Mouse (Mus musculus) forebrain, embryonic 12.5 days (tissue): ENCODE measurements around the gene Upk3a. TPM values are rescaled to one million over a fixed set of nuclear protein-coding genes. Genes with fewer than 3 reads are reported as not detected.

ENCODE experiments used
- ATAC-seq: fragments of 200-750 bp; cut with Nextera tagmentation; 2 replicates; pipeline ENCODE4 v1.8.0; 2017; ENCODE audit warnings: moderate TSS enrichment; ENCODE audit not compliant: low FRiP score
- H3K27ac ChIP-seq: fragments of 300-500 bp; sonication (generic); 2 replicates; pipeline ENCODE4 v1.5.1; 2016; ENCODE audit warnings: mild to moderate bottlenecking
- H3K27me3 ChIP-seq: fragments of 300-500 bp; sonication (generic); 2 replicates; pipeline ENCODE4 v1.6.1; 2016; ENCODE audit warnings: mild to moderate bottlenecking
- H3K36me3 ChIP-seq: fragments of 300-500 bp; sonication (generic); replicated peaks from 2 replicates; pipeline ENCODE4 v1.6.1; 2016; ENCODE audit warnings: mild to moderate bottlenecking
- H3K4me1 ChIP-seq: fragments of 300-500 bp; sonication (generic); 2 replicates; pipeline ENCODE4 v1.6.1; 2016
- H3K4me2 ChIP-seq: fragments of 300-500 bp; sonication (generic); 2 replicates; pipeline ENCODE4 v1.6.1; 2016; ENCODE audit warnings: mild to moderate bottlenecking, moderate library complexity
- H3K4me3 ChIP-seq: fragments of 300-500 bp; sonication (generic); replicated peaks from 2 replicates; pipeline ENCODE4 v1.5.1; 2016; ENCODE audit warnings: mild to moderate bottlenecking
- H3K9ac ChIP-seq: fragments of 300-500 bp; sonication (generic); 2 replicates; pipeline ENCODE4 v1.6.1; 2016; ENCODE audit warnings: mild to moderate bottlenecking
- H3K9me3 ChIP-seq: fragments of 300-500 bp; sonication (generic); 2 replicates; pipeline ENCODE4 v1.6.1; 2016
- WGBS: fragments of 180-500 bp; shearing (Covaris S2); methylation state at CpG from one replicate; pipeline ENCODE4 v1.1.7; 2016; 5-methylcytosine and 5-hydroxymethylcytosine counted together
- polyA plus RNA-seq: library from polyadenylated mRNA; unstranded; fragments of >200 nt; fragmentation: Nextera tagmentation; extraction: Ambion mirVana; gene quantifications from 2 replicates; pipeline ENCODE4 v1.2.1, GENCODE M21; 2016

Upk3a gene
- 0.24 TPM in 1 of 2 replicates, not detected in the other for polyA plus RNA-seq

- 5% methylated on average over 21 of the region's 21 CpGs for WGBS
- H3K4me3 ChIP-seq = no peak within 1 kb of the TSS
- ATAC-seq = peak; percentile 20; the same call in 1 of the 2 replicates
Observed at GRCm38 (mm10) chr15:85016951-85017664, at the start of gene Upk3a. Gene Upk3a, plus strand, starts transcription at chr15:85017141.

GRCm38 (mm10) chr15:84968534-84968933 is 48.4 kb upstream of the Upk3a start:
- H3K9ac ChIP-seq = no peak overlapping the region
- H3K36me3 ChIP-seq = peaks cover 6% of the 10 kb centered on the region; the same call in 1 of the 2 replicates
- H3K9me3 ChIP-seq = no peaks in the 10 kb centered on the region
- peaks cover 8% of the 10 kb centered on the region for H3K4me1 ChIP-seq
- ATAC-seq = no peak
- no peak overlapping the region for H3K4me2 ChIP-seq
- H3K27ac ChIP-seq = no peak overlapping the region
- no peaks in the 10 kb centered on the region for H3K27me3 ChIP-seq
- no peak overlapping the region for H3K4me3 ChIP-seq
- WGBS = 91% methylated on average over 4 of the region's 4 CpGs

More at GRCm38 (mm10) chr15:85016951-85017664, at the start of gene Upk3a:
- Histone ChIP-seq H3K9me3 (no peaks in the 10 kb centered on the region), H3K4me2 (peak within 1 kb of the TSS; percentile 39), H3K4me1 (peaks cover 14% of the 10 kb centered on the region), H3K27me3 (peaks cover 22% of the 10 kb centered on the region), H3K36me3 (no peaks in the 10 kb centered on the region), H3K9ac (no peak within 1 kb of the TSS), H3K27ac (no peak within 1 kb of the TSS)

GRCm38 (mm10) chr15:84972860-84973543 is 43.9 kb upstream of the Upk3a start:
- Histone ChIP-seq H3K27ac (no peak overlapping the region), H3K27me3 (no peaks in the 10 kb centered on the region), H3K4me3 (no peak overlapping the region), H3K36me3 (peaks cover 6% of the 10 kb centered on the region; the same call in 1 of the 2 replicates), H3K9me3 (no peaks in the 10 kb centered on the region), H3K4me2 (no peak overlapping the region), H3K9ac (peak overlapping the region; percentile 0; the same call in 1 of the 2 replicates), H3K4me1 (peaks cover 40% of the 10 kb centered on the region)
- WGBS = 44% methylated on average over 8 of the region's 8 CpGs
- no peak for ATAC-seq

GRCm38 (mm10) chr15:84973544-84973871 is 43.4 kb upstream of the Upk3a start:
- Histone ChIP-seq H3K9ac (peak overlapping the region; percentile 0; the same call in 1 of the 2 replicates), H3K9me3 (no peaks in the 10 kb centered on the region), H3K27ac (no peak overlapping the region), H3K4me3 (no peak overlapping the region), H3K4me1 (peaks cover 40% of the 10 kb centered on the region), H3K4me2 (no peak overlapping the region), H3K27me3 (no peaks in the 10 kb centered on the region), H3K36me3 (peaks cover 6% of the 10 kb centered on the region; the same call in 1 of the 2 replicates)
- no peak for ATAC-seq
- WGBS = 14% methylated on average over 3 of the region's 3 CpGs

GRCm38 (mm10) chr15:84975729-84976128 is 41.2 kb upstream of the Upk3a start:
- no peaks in the 10 kb centered on the region for H3K27me3 ChIP-seq
- H3K4me3 ChIP-seq = no peak overlapping the region
- no peak overlapping the region for H3K4me2 ChIP-seq
- no peak overlapping the region for H3K27ac ChIP-seq
- peaks cover 40% of the 10 kb centered on the region for H3K4me1 ChIP-seq
- H3K9me3 ChIP-seq = no peaks in the 10 kb centered on the region
- ATAC-seq = no peak
- no peaks in the 10 kb centered on the region; the same call in 1 of the 2 replicates for H3K36me3 ChIP-seq
- 45% methylated on average over 4 of the region's 4 CpGs for WGBS
- no peak overlapping the region for H3K9ac ChIP-seq

- 93% methylated on average over 9 of the region's 9 CpGs for WGBS
- H3K4me1 ChIP-seq = peaks cover 37% of the 10 kb centered on the region
- no peak overlapping the region for H3K4me2 ChIP-seq
- H3K27me3 ChIP-seq = no peaks in the 10 kb centered on the region
- no peaks in the 10 kb centered on the region for H3K9me3 ChIP-seq
- ATAC-seq = no peak
- no peaks in the 10 kb centered on the region; the same call in 1 of the 2 replicates for H3K36me3 ChIP-seq
- H3K9ac ChIP-seq = no peak overlapping the region
- H3K27ac ChIP-seq = no peak overlapping the region
- no peak overlapping the region for H3K4me3 ChIP-seq
Observed at GRCm38 (mm10) chr15:84981609-84982313, 35.2 kb upstream of the Upk3a start.

- no peak for ATAC-seq
- peaks cover 35% of the 10 kb centered on the region for H3K4me1 ChIP-seq
- no peak overlapping the region for H3K27ac ChIP-seq
- WGBS = 79% methylated on average over 3 of the region's 3 CpGs
- no peak overlapping the region for H3K4me3 ChIP-seq
- H3K36me3 ChIP-seq = no peaks in the 10 kb centered on the region; the same call in 1 of the 2 replicates
- no peak overlapping the region for H3K9ac ChIP-seq
- H3K4me2 ChIP-seq = no peak overlapping the region
- H3K9me3 ChIP-seq = no peaks in the 10 kb centered on the region
- no peaks in the 10 kb centered on the region for H3K27me3 ChIP-seq
Observed at GRCm38 (mm10) chr15:84982888-84983287, 34.1 kb upstream of the Upk3a start.

GRCm38 (mm10) chr15:84983721-84984120 is 33.2 kb upstream of the Upk3a start:
- no peak for ATAC-seq
- Histone ChIP-seq H3K36me3 (no peaks in the 10 kb centered on the region; the same call in 1 of the 2 replicates), H3K27me3 (peaks cover 2% of the 10 kb centered on the region; the same call in 1 of the 2 replicates), H3K4me3 (no peak overlapping the region), H3K9me3 (no peaks in the 10 kb centered on the region), H3K9ac (no peak overlapping the region), H3K4me2 (no peak overlapping the region), H3K27ac (no peak overlapping the region), H3K4me1 (peaks cover 40% of the 10 kb centered on the region)
- 86% methylated on average over 7 of the region's 7 CpGs for WGBS

GRCm38 (mm10) chr15:84985516-84986160 is 31.3 kb upstream of the Upk3a start:
- 89% methylated on average over 12 of the region's 12 CpGs for WGBS
- ATAC-seq = no peak
- Histone ChIP-seq H3K27me3 (peaks cover 8% of the 10 kb centered on the region; the same call in 1 of the 2 replicates), H3K4me2 (peak overlapping the region; percentile 70), H3K27ac (no peak overlapping the region), H3K9me3 (no peaks in the 10 kb centered on the region), H3K36me3 (no peaks in the 10 kb centered on the region), H3K4me1 (peaks cover 40% of the 10 kb centered on the region), H3K4me3 (no peak overlapping the region), H3K9ac (no peak overlapping the region)

- 65% methylated on average over 4 of the region's 4 CpGs for WGBS
- H3K9ac ChIP-seq = peak overlapping the region; percentile 92
- H3K27ac ChIP-seq = no peak overlapping the region
- H3K4me1 ChIP-seq = peaks cover 40% of the 10 kb centered on the region
- ATAC-seq = no peak
- H3K36me3 ChIP-seq = no peaks in the 10 kb centered on the region
- H3K4me2 ChIP-seq = peak overlapping the region; percentile 70
- H3K9me3 ChIP-seq = no peaks in the 10 kb centered on the region
- peak overlapping the region; percentile 86 for H3K4me3 ChIP-seq
- peaks cover 8% of the 10 kb centered on the region; the same call in 1 of the 2 replicates for H3K27me3 ChIP-seq
Observed at GRCm38 (mm10) chr15:84986171-84987019, 30.5 kb upstream of the Upk3a start.
